Comparison of ENCODE assay signal across 13 mouse cellular contexts in the genomic region with DNA sequence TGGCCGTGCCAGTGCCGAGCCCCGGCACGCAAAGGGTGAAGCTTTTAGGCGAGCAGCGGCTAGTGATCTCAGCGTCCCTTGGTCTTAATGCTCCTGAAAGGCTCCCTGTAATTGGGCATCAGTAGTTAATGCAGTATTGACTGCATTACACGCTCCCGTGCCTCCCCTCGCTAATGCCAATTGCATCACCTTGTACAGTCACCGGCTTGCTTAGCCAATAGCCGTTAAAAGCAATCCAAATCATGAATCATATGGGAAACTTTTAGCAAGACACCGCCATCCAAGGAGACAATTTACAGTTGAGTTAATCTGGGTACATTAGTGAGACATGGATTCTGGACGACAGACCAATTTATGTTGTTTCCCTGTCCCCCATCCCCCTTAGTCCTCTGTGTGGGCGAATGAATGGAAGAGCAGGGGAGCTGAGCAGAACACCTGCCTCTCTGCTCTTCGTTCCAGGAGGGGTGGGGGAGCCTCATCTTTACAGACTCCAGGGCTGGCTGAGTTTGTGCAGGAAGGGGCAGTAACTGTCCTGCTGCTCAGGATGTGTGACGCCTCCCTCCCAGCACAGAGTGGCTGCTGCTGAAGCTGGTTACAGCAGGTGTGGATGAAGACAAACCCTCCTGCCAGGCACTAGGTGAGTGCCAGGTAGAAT. TPM values are rescaled to one million over a fixed set of nuclear protein-coding genes. Genes with fewer than 3 reads are reported as not detected.
A peak's percentile ranks its signal among the peaks of the same experiment; 100 is the strongest.
DNase-seq lines count a peak whose midpoint lies in the region; ATAC-seq and TF ChIP-seq lines count a peak whose summit lies in the region.
"Had no signal": no experiment of that assay in that cellular context is flagged by ENCODE, and none has a peak within 500 bp of the region (broad histone marks: within the 10 kb centered on the region; RNA-seq: fewer than 3 reads in every experiment).

No protein-coding gene starts in this region.

- H3K27me3 ChIP-seq in hindbrain, embryonic 13.5 days, result peaks cover 21% of the 10 kb centered on the region
- H3K27me3 ChIP-seq in neural tube, embryonic 12.5 days (replicated peaks), result peaks cover 19% of the 10 kb centered on the region

- peak overlapping the region; percentile 8; the same call in 1 of the 2 replicates for H3K4me3 ChIP-seq in hindbrain, embryonic 13.5 days
- H3K4me3 ChIP-seq in neural tube, embryonic 12.5 days, result no peak overlapping the region
- H3K4me3 ChIP-seq: embryonic facial prominence, embryonic 15.5 days had no signal

- no peak for TF ChIP-seq POLR2A in brain, embryonic 14.5 days (IDR thresholded peaks at IDR 0.05; ENCODE audit: borderline replicate concordance, extremely low read depth, insufficient read depth, insufficient read length, poor library complexity, severe bottlenecking)

- peaks cover 57% of the 10 kb centered on the region for H3K4me1 ChIP-seq in hindbrain, embryonic 13.5 days (replicated peaks)
- peaks cover 28% of the 10 kb centered on the region for H3K4me1 ChIP-seq in neural tube, embryonic 12.5 days

- no peaks in the 10 kb centered on the region for H3K36me3 ChIP-seq in hindbrain, embryonic 13.5 days
- H3K36me3 ChIP-seq in neural tube, embryonic 12.5 days, result no peaks in the 10 kb centered on the region
- H3K36me3 ChIP-seq: embryonic facial prominence, embryonic 15.5 days had no signal

- no peak for TF ChIP-seq CTCF in brain, embryonic 14.5 days (IDR thresholded peaks at IDR 0.05; ENCODE audit: borderline replicate concordance, extremely low read depth, insufficient read depth, insufficient read length)

- no peaks in the 10 kb centered on the region for H3K9me3 ChIP-seq in hindbrain, embryonic 13.5 days
- H3K9me3 ChIP-seq in neural tube, embryonic 12.5 days, result no peaks in the 10 kb centered on the region
- H3K9me3 ChIP-seq: embryonic facial prominence, embryonic 15.5 days had no signal

- no peak for ATAC-seq in hindbrain, embryonic 13.5 days (ENCODE audit: low FRiP score)
- peak; percentile 18; the same call in 1 of the 2 replicates for ATAC-seq in neural tube, embryonic 12.5 days (ENCODE audit: low FRiP score, low read depth)
- ATAC-seq: activated CD4-positive, CD25-positive, alpha-beta regulatory T cell, adult 4 months had no signal

- WGBS in hindbrain, embryonic 13.5 days, result 52% methylated on average over 17 of the region's 17 CpGs
- WGBS in neural tube, embryonic 12.5 days, result 50% methylated on average over 17 of the region's 17 CpGs

- DNase-seq in cerebellum, postnatal 10 days, result peak; percentile 36 to 45
- no peak for DNase-seq in cerebellum, adult 11 months
- peak; percentile 92 for DNase-seq in brain, embryonic 14.5 days (ENCODE audit: low read depth)
- DNase-seq in right cerebral cortex, postnatal 25 days, result no peak
- DNase-seq in embryo, embryonic 9.5 days (ENCODE audit: extremely low spot score), result no peak
- DNase-seq in layer of hippocampus, adult 9-11 months, result no peak
- DNase-seq: kidney, adult 8-10 months; lung, adult 2 months; thymus, postnatal 25 days had no signal

- H3K4me2 ChIP-seq in hindbrain, embryonic 13.5 days, result peak overlapping the region; percentile 39
- H3K4me2 ChIP-seq in neural tube, embryonic 12.5 days (replicated peaks), result peak overlapping the region; percentile 25; the same call in 1 of the 2 replicates
- H3K4me2 ChIP-seq: embryonic facial prominence, embryonic 15.5 days had no signal

- H3K27ac ChIP-seq in hindbrain, embryonic 13.5 days, result peak overlapping the region; percentile 30
- no peak overlapping the region for H3K27ac ChIP-seq in neural tube, embryonic 12.5 days
- H3K27ac ChIP-seq: embryonic facial prominence, embryonic 15.5 days had no signal

- H3K9ac ChIP-seq in hindbrain, embryonic 13.5 days, result peak overlapping the region; percentile 49
- H3K9ac ChIP-seq in neural tube, embryonic 12.5 days, result no peak overlapping the region
- H3K9ac ChIP-seq: embryonic facial prominence, embryonic 15.5 days had no signal

RNA-seq across cellular contexts. Expression of gene Lmo1, which starts 8.9 kb away (rescaled TPM):
- 131 and 176 TPM in 2 replicates for polyA plus RNA-seq in brain, embryonic 14.5 days (2012; rRNA removed)
- 42.8 and 49.8 TPM in 2 replicates for polyA plus RNA-seq in hindbrain, embryonic 13.5 days (2015; fragmentation: Nextera tagmentation; extraction: Ambion mirVana)
- polyA plus RNA-seq in neural tube, embryonic 12.5 days (2016; fragmentation: Nextera tagmentation; extraction: Ambion mirVana), result 24.3 and 27.0 TPM in 2 replicates
- polyA plus RNA-seq: activated CD4-positive, CD25-positive, alpha-beta regulatory T cell, adult 4 months had no signal

Comparison
In these comparisons a context has a peak if more than half of its experiments do, and no peak if none do; other contexts are left out.
1. DNase-seq: peak in cerebellum, postnatal 10 days (2 of 2) and brain, embryonic 14.5 days (single experiment); none in cerebellum, adult 11 months (single experiment), right cerebral cortex, postnatal 25 days (single experiment), embryo, embryonic 9.5 days (single experiment) and layer of hippocampus, adult 9-11 months (single experiment).